Mouse (Mus musculus) spleen, adult 2 months (tissue): ENCODE measurements around the gene Med27.

Experiments
- CTCF ChIP-seq: fragments of 200-500 bp; IDR thresholded peaks from 2 replicates; pipeline ENCODE4 v1.5.1; 2011; ENCODE audit warnings: mild to moderate bottlenecking, inconsistent platforms; ENCODE audit not compliant: insufficient read depth, insufficient read length, insufficient replicate concordance; ENCODE audit errors: extremely low read depth
- POLR2A ChIP-seq: fragments of 200-500 bp; IDR thresholded peaks from 2 replicates; pipeline ENCODE4 v1.6.1; 2011; ENCODE audit warnings: low read depth, low read length, inconsistent platforms

- TF ChIP-seq CTCF, result no peak
- TF ChIP-seq POLR2A, result no peak
Measured at GRCm38 (mm10) chr2:29464851-29465648, 118.4 kb downstream of the Med27 start.
